Mouse (Mus musculus) G1E (cell line): Measurements from ENCODE around the gene Pbx1.

Source experiments
- CTCF ChIP-seq: IDR thresholded peaks from 2 replicates; pipeline ENCODE4 v1.5.1; 2012; ENCODE audit warnings: low read depth, low read length, inconsistent platforms, mixed read lengths
- POLR2AphosphoS5 ChIP-seq: IDR thresholded peaks from 2 replicates; pipeline ENCODE4 v1.6.1; 2012; ENCODE audit warnings: low read depth, low read length, inconsistent platforms; ENCODE audit not compliant: insufficient replicate concordance

- TF ChIP-seq CTCF (no peak), POLR2AphosphoS5 (no peak)
These were observed 13.2 kb downstream of the Pbx1 start for GRCm38 (mm10) chr1:168418903-168419302.
